Mouse (Mus musculus) common myeloid progenitor, adult 5-6 weeks (primary cell): ENCODE results near the gene Nol4l. TPM values are rescaled to one million over a fixed set of nuclear protein-coding genes. Genes with fewer than 3 reads are reported as not detected.
A peak's percentile ranks its signal among the peaks of the same experiment; 100 is the strongest.

Experiments used
- ATAC-seq: replicated peaks from 2 replicates; pipeline ENCODE4 v1.8.0; 2016; ENCODE audit warnings: low read depth, mild to moderate bottlenecking, moderate TSS enrichment, inconsistent platforms; ENCODE audit not compliant: poor library complexity, severe bottlenecking
- total RNA-seq: library from RNA; stranded (forward); fragments of 200-1000, 187-1606 nt; gene quantifications from 2 replicates; pipeline ENCODE4 v1.2.3, GENCODE M21; 2017

Nol4l gene
- total RNA-seq, 1 experiment from 2014 or later: 7.4 TPM

- ATAC-seq: no peak
Measured at GRCm38 (mm10) chr2:153491512-153492178, 38.1 kb downstream of the Nol4l start.

- peak; percentile 16; the same call in 1 of the 2 replicates for ATAC-seq
Measured at GRCm38 (mm10) chr2:153490940-153491339, 38.8 kb downstream of the Nol4l start.

GRCm38 (mm10) chr2:153490116-153490515 is 39.7 kb downstream of the Nol4l start:
- ATAC-seq: no peak

GRCm38 (mm10) chr2:153484071-153484470 is 45.7 kb downstream of the Nol4l start:
- no peak for ATAC-seq

- peak; percentile 78 for ATAC-seq
Measured at GRCm38 (mm10) chr2:153483118-153483983, 46.4 kb downstream of the Nol4l start.

GRCm38 (mm10) chr2:153481861-153482120 is 48.0 kb downstream of the Nol4l start:
- ATAC-seq: no peak

GRCm38 (mm10) chr2:153481108-153481860 is 48.5 kb downstream of the Nol4l start:
- ATAC-seq: peak; percentile 13; the same call in 1 of the 2 replicates

- ATAC-seq: no peak
Measured at GRCm38 (mm10) chr2:153479486-153479885, 50.3 kb downstream of the Nol4l start.

GRCm38 (mm10) chr2:153478583-153478982 is 51.2 kb downstream of the Nol4l start:
- ATAC-seq: peak; percentile 48

GRCm38 (mm10) chr2:153475114-153476112 is 54.4 kb downstream of the Nol4l start:
- ATAC-seq: 0 out of 2 replicates have a peak, but pooled peaks have one; percentile 19

GRCm38 (mm10) chr2:153470983-153471382 is 58.8 kb downstream of the Nol4l start:
- no peak for ATAC-seq

- no peak for ATAC-seq
Measured at GRCm38 (mm10) chr2:153469764-153470163, 60.0 kb downstream of the Nol4l start.

- ATAC-seq: no peak
Measured at GRCm38 (mm10) chr2:153469317-153469716, 60.5 kb downstream of the Nol4l start.

GRCm38 (mm10) chr2:153467372-153467771 is 62.4 kb downstream of the Nol4l start:
- ATAC-seq: no peak

GRCm38 (mm10) chr2:153463257-153463656 is 66.5 kb downstream of the Nol4l start:
- no peak for ATAC-seq

- ATAC-seq: no peak
Measured at GRCm38 (mm10) chr2:153458022-153458441, 71.7 kb downstream of the Nol4l start.

GRCm38 (mm10) chr2:153457467-153457866 is 72.3 kb downstream of the Nol4l start:
- ATAC-seq: no peak

GRCm38 (mm10) chr2:153454841-153455506 is 74.8 kb downstream of the Nol4l start:
- no peak; the same call in 1 of the 2 replicates for ATAC-seq
